ENCODE assay signal across 16 mouse cellular contexts in genomic region chr10:43099229-43099628, GRCm38 (mm10).
DNase-seq lines count a peak whose midpoint lies in the region; ATAC-seq and TF ChIP-seq lines count a peak whose summit lies in the region.
"Had no signal": no experiment of that assay in that cellular context is flagged by ENCODE, and none has a peak within 500 bp of the region (broad histone marks: within the 10 kb centered on the region; RNA-seq: fewer than 3 reads in every experiment).

No protein-coding gene starts in this region.

- no peak for TF ChIP-seq CTCF in kidney, adult 2 months (conservative IDR thresholded peaks at IDR 0.05; ENCODE audit: insufficient read depth, insufficient read length, low read depth, low read length)

- peaks cover 12% of the 10 kb centered on the region for H3K4me1 ChIP-seq in kidney, embryonic 14.5 days (ENCODE audit: control insufficient read depth, insufficient read depth, low read length)
- H3K4me1 ChIP-seq in kidney, adult 2 months (ENCODE audit: control insufficient read depth, insufficient read depth, low read length): no peaks in the 10 kb centered on the region

- no peak overlapping the region for H3K9ac ChIP-seq in kidney, embryonic 14.5 days (ENCODE audit: low read depth, low read length)
- H3K9ac ChIP-seq: limb, embryonic 15.5 days; neural tube, embryonic 12.5 days had no signal

- H3K36me3 ChIP-seq in kidney, embryonic 14.5 days (ENCODE audit: control insufficient read depth, insufficient read depth, low read length): no peaks in the 10 kb centered on the region
- H3K36me3 ChIP-seq in kidney, adult 2 months (ENCODE audit: control insufficient read depth, insufficient read depth, low read length): no peaks in the 10 kb centered on the region
- H3K36me3 ChIP-seq: hindbrain, embryonic 10.5 days; limb, embryonic 15.5 days; neural tube, embryonic 12.5 days had no signal

- no peak overlapping the region for H3K4me3 ChIP-seq in kidney, embryonic 14.5 days (ENCODE audit: low read length)
- H3K4me3 ChIP-seq in kidney, adult 2 months (ENCODE audit: insufficient read depth, low read depth, low read length): no peak overlapping the region
- H3K4me3 ChIP-seq: erythroblast, embryonic 14.5 days; hindbrain, embryonic 10.5 days; limb, embryonic 15.5 days; neural tube, embryonic 12.5 days had no signal

- H3K27ac ChIP-seq in kidney, embryonic 14.5 days (ENCODE audit: low read depth, low read length): no peak overlapping the region
- no peak overlapping the region for H3K27ac ChIP-seq in kidney, adult 2 months (ENCODE audit: insufficient read depth, low read depth, low read length)
- H3K27ac ChIP-seq: hindbrain, embryonic 10.5 days; limb, embryonic 15.5 days; neural tube, embryonic 12.5 days had no signal

- no peak overlapping the region for H3K4me2 ChIP-seq in kidney, embryonic 14.5 days (replicated peaks; ENCODE audit: low read depth, low read length)
- H3K4me2 ChIP-seq: limb, embryonic 15.5 days; neural tube, embryonic 12.5 days had no signal

- 51% methylated on average over 6 of the region's 6 CpGs for WGBS in kidney, embryonic 14.5 days
- WGBS in kidney, adult 2 months: 40% methylated on average over 6 of the region's 6 CpGs

- H3K27me3 ChIP-seq in kidney, embryonic 14.5 days (ENCODE audit: control insufficient read depth, insufficient read depth, low read length): no peaks in the 10 kb centered on the region
- H3K27me3 ChIP-seq in kidney, adult 2 months (replicated peaks; ENCODE audit: control insufficient read depth, insufficient read depth, low read length): no peaks in the 10 kb centered on the region
- H3K27me3 ChIP-seq: neural tube, embryonic 12.5 days had no signal

- no peak for TF ChIP-seq POLR2A in kidney, adult 2 months (IDR thresholded peaks at IDR 0.05; ENCODE audit: low read depth, low read length)

- DNase-seq in cerebellum, postnatal 36 days: peak; percentile 29 to 35
- peak; percentile 11 for DNase-seq in kidney, adult 18-20 months
- peak; percentile 46 for DNase-seq in kidney, adult 2 months
- DNase-seq in skeletal muscle tissue, adult 2 months (ENCODE audit: low read depth, low spot score): peak; percentile 13
- DNase-seq in testis, postnatal 14 days (ENCODE audit: low spot score): no peak
- DNase-seq: adrenal gland, postnatal 14 days; B cell, adult 2 months; right cerebral cortex, postnatal 14 days; thymus, postnatal 36 days had no signal

- no peaks in the 10 kb centered on the region for H3K9me3 ChIP-seq in kidney, embryonic 14.5 days (ENCODE audit: control insufficient read depth, low read length)
- H3K9me3 ChIP-seq: hindbrain, embryonic 10.5 days; limb, embryonic 15.5 days; neural tube, embryonic 12.5 days had no signal

- no peak for ATAC-seq in cerebellum, adult (ENCODE audit: insufficient number of reproducible peaks, low FRiP score, low TSS enrichment)
- no peak for ATAC-seq in kidney, embryonic 14.5 days (ENCODE audit: low FRiP score, low TSS enrichment)
- ATAC-seq: forebrain, embryonic 14.5 days had no signal
